Mouse (Mus musculus) liver, postnatal 0 days (tissue): ENCODE data around the gene Calml3.

ENCODE experiments used
- CTCF ChIP-seq: sonication (generic); IDR thresholded peaks from 2 replicates; pipeline ENCODE4 v1.5.1; 2016; ENCODE audit warnings: antibody characterized with exemption, low read depth
- EP300 ChIP-seq: IDR thresholded peaks from 2 replicates; pipeline ENCODE4 v1.6.1; 2016; ENCODE audit warnings: antibody characterized with exemption, low read depth, mild to moderate bottlenecking

DNA sequence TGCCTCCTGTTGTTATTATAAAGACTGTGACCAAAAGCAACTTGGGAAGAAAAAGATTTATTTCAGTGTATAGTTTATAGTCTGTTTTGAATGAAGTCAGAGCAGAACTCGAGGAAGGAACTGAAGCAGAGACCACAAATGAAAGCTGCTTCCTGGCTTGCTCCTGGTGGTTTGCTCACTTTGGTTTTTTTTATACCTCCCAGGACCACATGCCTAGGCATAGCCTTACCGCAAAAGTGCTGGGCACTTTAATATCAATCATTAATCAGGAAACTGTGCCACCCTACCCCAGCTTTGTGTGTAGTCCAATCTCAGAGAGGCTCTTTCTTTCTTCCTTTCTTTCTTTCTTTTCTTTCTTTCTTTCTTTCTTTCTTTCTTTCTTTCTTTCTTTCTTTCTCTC is 28.3 kb upstream of the Calml3 start:
- TF ChIP-seq EP300 (no peak), CTCF (no peak)
